Mouse (Mus musculus) MEL (cell line): ENCODE measurements around the gene Ovol3. TPM values are rescaled to one million over a fixed set of nuclear protein-coding genes. Genes with fewer than 3 reads are reported as not detected.

ENCODE experiments used
- DNase-seq: peaks from one replicate; pipeline ENCODE4 v3.0.0; 2011; ENCODE audit warnings: low read depth, low spot score
- H3K27ac ChIP-seq: 2 replicates; pipeline ENCODE4 v1.5.1; 2012; ENCODE audit warnings: low read depth, mild to moderate bottlenecking, control low read depth, low read length, moderate library complexity; ENCODE audit not compliant: control insufficient read depth
- H3K27me3 ChIP-seq, 2 experiments: fragments of 150-350 bp in 1 of 2; sonication (generic) in 1 of 2; 2 replicates each; pipeline ENCODE4 v1.6.1; 2012; ENCODE audit warnings: low read length in 2 of 2, mild to moderate bottlenecking in 2 of 2, improper control_type of control experiment in 1 of 2, moderate library complexity in 1 of 2; ENCODE audit not compliant: insufficient read depth in 2 of 2, control insufficient read depth in 1 of 2
- H3K36me3 ChIP-seq, 2 experiments: 2 replicates each; pipeline ENCODE4 v1.6.1; 2012 to 2014; ENCODE audit warnings: low read length in 2 of 2, improper control_type of control experiment in 1 of 2, inconsistent platforms in 1 of 2, mild to moderate bottlenecking in 1 of 2; ENCODE audit not compliant: insufficient read depth in 2 of 2, control insufficient read depth in 1 of 2
- H3K4me1 ChIP-seq, 2 experiments: fragments of 150-350 bp in 1 of 2; sonication (generic) in 1 of 2; 2 replicates each; pipeline ENCODE4 v1.6.1; 2012; ENCODE audit warnings: low read length in 2 of 2, improper control_type of control experiment in 1 of 2, mild to moderate bottlenecking in 1 of 2; ENCODE audit not compliant: insufficient read depth in 2 of 2, control insufficient read depth in 1 of 2
- H3K4me3 ChIP-seq, 2 experiments: fragments of 150-350 bp in 1 of 2; sonication (generic) in 1 of 2; 2 replicates each; pipeline ENCODE4 v1.5.1; 2012; ENCODE audit warnings: low read depth in 2 of 2, low read length in 2 of 2, mild to moderate bottlenecking in 2 of 2, moderate library complexity in 2 of 2, control low read depth in 1 of 2, improper control_type of control experiment in 1 of 2; ENCODE audit not compliant: control insufficient read depth in 1 of 2, insufficient read depth in 1 of 2
- H3K79me2 ChIP-seq: 2 replicates; pipeline ENCODE4 v1.6.1; 2012; ENCODE audit warnings: mild to moderate bottlenecking, low read length, moderate library complexity; ENCODE audit not compliant: control insufficient read depth, poor library complexity, insufficient read depth
- H3K9ac ChIP-seq: 2 replicates; pipeline ENCODE4 v1.6.1; 2012; ENCODE audit warnings: low read depth, mild to moderate bottlenecking, control low read depth, low read length, moderate library complexity; ENCODE audit not compliant: control insufficient read depth, poor library complexity, severe bottlenecking
- H3K9me3 ChIP-seq: fragments of 150-350 bp; sonication (generic); replicated peaks from 2 replicates; pipeline ENCODE4 v1.6.1; 2012; ENCODE audit warnings: mild to moderate bottlenecking, low read length, improper control_type of control experiment, moderate library complexity; ENCODE audit not compliant: insufficient read depth
- BHLHE40 ChIP-seq: IDR thresholded peaks from 2 replicates; pipeline ENCODE4 v1.6.1; 2012; ENCODE audit warnings: low read depth, mild to moderate bottlenecking, inconsistent platforms, low read length, improper control_type of control experiment, borderline replicate concordance
- CHD2 ChIP-seq: IDR thresholded peaks from 2 replicates; pipeline ENCODE4 v1.6.1; 2011; ENCODE audit warnings: low read length, improper control_type of control experiment
- E2F4 ChIP-seq: IDR thresholded peaks from 2 replicates; pipeline ENCODE4 v1.6.1; 2011; ENCODE audit warnings: low read depth, low read length, improper control_type of control experiment, borderline replicate concordance
- ELF1 ChIP-seq: IDR thresholded peaks from 2 replicates; pipeline ENCODE4 v1.6.1; 2014; ENCODE audit warnings: low read depth, mild to moderate bottlenecking, inconsistent platforms, low read length, improper control_type of control experiment, moderate library complexity
- EP300 ChIP-seq, 2 experiments: IDR thresholded peaks; 2 replicates each; pipeline ENCODE4 v1.6.1; 2011; ENCODE audit warnings: improper control_type of control experiment in 2 of 2, low read length in 2 of 2, low read depth in 1 of 2, mild to moderate bottlenecking in 1 of 2
- ETS1 ChIP-seq: IDR thresholded peaks from 2 replicates; pipeline ENCODE4 v1.6.1; 2012; ENCODE audit warnings: low read depth, mild to moderate bottlenecking, inconsistent platforms, low read length, improper control_type of control experiment, moderate library complexity
- GABPA ChIP-seq: IDR thresholded peaks from 2 replicates; pipeline ENCODE4 v1.6.1; 2012; ENCODE audit warnings: low read depth, mild to moderate bottlenecking, inconsistent platforms, low read length, improper control_type of control experiment, moderate library complexity
- GATA1 ChIP-seq: IDR thresholded peaks from 2 replicates; pipeline ENCODE4 v1.6.1; 2011; ENCODE audit warnings: low read depth, low read length, improper control_type of control experiment
- HCFC1 ChIP-seq: IDR thresholded peaks from 2 replicates; pipeline ENCODE4 v1.6.1; 2012; ENCODE audit warnings: low read depth, mild to moderate bottlenecking, inconsistent platforms, low read length, improper control_type of control experiment, moderate library complexity
- JUND ChIP-seq: IDR thresholded peaks from 2 replicates; pipeline ENCODE4 v1.6.1; 2011; ENCODE audit warnings: low read depth, mild to moderate bottlenecking, improper control_type of control experiment, low read length
- KAT2A ChIP-seq: conservative IDR thresholded peaks from 2 replicates; pipeline ENCODE4 v1.6.1; 2012; ENCODE audit warnings: low read depth, low read length, improper control_type of control experiment, inconsistent platforms
- MAFK ChIP-seq: IDR thresholded peaks from 2 replicates; pipeline ENCODE4 v1.6.1; 2011; ENCODE audit warnings: low read depth, mild to moderate bottlenecking, low read length, improper control_type of control experiment, borderline replicate concordance
- MAX ChIP-seq: IDR thresholded peaks from 2 replicates; pipeline ENCODE4 v1.6.1; 2011; ENCODE audit warnings: low read length, improper control_type of control experiment
- MEF2A ChIP-seq: IDR thresholded peaks from 2 replicates; pipeline ENCODE4 v1.6.1; 2014; ENCODE audit warnings: low read depth, mild to moderate bottlenecking, inconsistent platforms, low read length, improper control_type of control experiment; ENCODE audit not compliant: poor library complexity, insufficient replicate concordance, severe bottlenecking; ENCODE audit errors: extremely low read depth
- MXI1 ChIP-seq: IDR thresholded peaks from 2 replicates; pipeline ENCODE4 v1.6.1; 2011; ENCODE audit warnings: mild to moderate bottlenecking, low read depth, low read length, improper control_type of control experiment
- MYB ChIP-seq: IDR thresholded peaks from 2 replicates; pipeline ENCODE4 v1.6.1; 2011; ENCODE audit warnings: mild to moderate bottlenecking, low read depth, low read length, improper control_type of control experiment
- MYC ChIP-seq: IDR thresholded peaks from 2 replicates; pipeline ENCODE4 v1.6.1; 2011; ENCODE audit warnings: low read depth, mild to moderate bottlenecking, low read length, improper control_type of control experiment, moderate library complexity
- NRF1 ChIP-seq: IDR thresholded peaks from 2 replicates; pipeline ENCODE4 v1.6.1; 2014; ENCODE audit warnings: low read depth, mild to moderate bottlenecking, inconsistent platforms, low read length, improper control_type of control experiment, moderate library complexity; ENCODE audit not compliant: poor library complexity, insufficient read depth, severe bottlenecking
- POLR2A ChIP-seq, 2 experiments: IDR thresholded peaks; 2 replicates each; pipeline ENCODE4 v1.6.1; 2011 to 2012; ENCODE audit warnings: low read length in 2 of 2, mild to moderate bottlenecking in 2 of 2, control low read depth in 1 of 2, improper control_type of control experiment in 1 of 2, low read depth in 1 of 2, moderate library complexity in 1 of 2; ENCODE audit not compliant: control insufficient read depth in 1 of 2, insufficient read depth in 1 of 2, poor library complexity in 1 of 2
- POLR2AphosphoS5 ChIP-seq: IDR thresholded peaks from 2 replicates; pipeline ENCODE4 v1.6.1; 2012; ENCODE audit warnings: low read depth, borderline replicate concordance, mild to moderate bottlenecking, inconsistent platforms, low read length, moderate library complexity, mixed read lengths
- RCOR1 ChIP-seq: IDR thresholded peaks from 2 replicates; pipeline ENCODE4 v1.6.1; 2012; ENCODE audit warnings: low read depth, mild to moderate bottlenecking, inconsistent platforms, low read length, improper control_type of control experiment
- SMC3 ChIP-seq: IDR thresholded peaks from 2 replicates; pipeline ENCODE4 v1.6.1; 2011; ENCODE audit warnings: low read depth, low read length, improper control_type of control experiment
- TAL1 ChIP-seq: IDR thresholded peaks from 2 replicates; pipeline ENCODE4 v1.6.1; 2012; ENCODE audit warnings: mild to moderate bottlenecking, inconsistent platforms, low read length, moderate library complexity, mixed read lengths
- TBP ChIP-seq: IDR thresholded peaks from 2 replicates; pipeline ENCODE4 v1.8.0; 2011; ENCODE audit warnings: low read depth, low read length, improper control_type of control experiment
- TCF12 ChIP-seq: IDR thresholded peaks from 2 replicates; pipeline ENCODE4 v1.6.1; 2014; ENCODE audit warnings: low read depth, mild to moderate bottlenecking, inconsistent platforms, low read length, improper control_type of control experiment, moderate library complexity
- UBTF ChIP-seq: IDR thresholded peaks from 2 replicates; pipeline ENCODE4 v1.6.1; 2012; ENCODE audit warnings: low read depth, mild to moderate bottlenecking, inconsistent platforms, low read length, improper control_type of control experiment, moderate library complexity, borderline replicate concordance; ENCODE audit not compliant: insufficient read depth
- USF1 ChIP-seq: IDR thresholded peaks from 2 replicates; pipeline ENCODE4 v1.6.1; 2014; ENCODE audit warnings: low read depth, mild to moderate bottlenecking, inconsistent platforms, low read length, improper control_type of control experiment, moderate library complexity
- USF2 ChIP-seq, 2 experiments: IDR thresholded peaks; 2 replicates each; pipeline ENCODE4 v1.6.1; 2011 to 2012; ENCODE audit warnings: improper control_type of control experiment in 2 of 2, low read length in 2 of 2, borderline replicate concordance in 1 of 2, inconsistent platforms in 1 of 2, low read depth in 1 of 2, mild to moderate bottlenecking in 1 of 2; ENCODE audit not compliant: insufficient read depth in 1 of 2
- ZKSCAN1 ChIP-seq: IDR thresholded peaks from 2 replicates; pipeline ENCODE4 v1.6.1; 2012; ENCODE audit warnings: low read depth, mild to moderate bottlenecking, inconsistent platforms, low read length, improper control_type of control experiment, moderate library complexity
- ZMIZ1 ChIP-seq: IDR thresholded peaks from 2 replicates; pipeline ENCODE4 v1.6.1; 2012; ENCODE audit warnings: low read depth, mild to moderate bottlenecking, inconsistent platforms, low read length, improper control_type of control experiment, moderate library complexity
- polyA plus RNA-seq, 2 experiments: library from polyadenylated mRNA; stranded (reverse) in 1 of 2; unstranded in 1 of 2; fragments of >175 nt in 1 of 2; fragments of >200 nt in 1 of 2; gene quantifications; 2 replicates each; pipeline versions ENCODE4 v1.2.1 to v1.2.4; 2012; ENCODE audit warnings: low replicate concordance in 2 of 2, low read depth in 1 of 2; ENCODE audit not compliant: insufficient read length in 2 of 2, insufficient read depth in 1 of 2, missing spikeins in 1 of 2
- total RNA-seq: library from RNA; depleted of rRNA; stranded (reverse); fragments of 300-350 nt; gene quantifications from 2 replicates; pipeline ENCODE4 v1.2.3, GENCODE M21; 2012

Gene Ovol3
- total and polyA plus RNA-seq, 3 experiments: 0.17 TPM; not detected in 2

DNA sequence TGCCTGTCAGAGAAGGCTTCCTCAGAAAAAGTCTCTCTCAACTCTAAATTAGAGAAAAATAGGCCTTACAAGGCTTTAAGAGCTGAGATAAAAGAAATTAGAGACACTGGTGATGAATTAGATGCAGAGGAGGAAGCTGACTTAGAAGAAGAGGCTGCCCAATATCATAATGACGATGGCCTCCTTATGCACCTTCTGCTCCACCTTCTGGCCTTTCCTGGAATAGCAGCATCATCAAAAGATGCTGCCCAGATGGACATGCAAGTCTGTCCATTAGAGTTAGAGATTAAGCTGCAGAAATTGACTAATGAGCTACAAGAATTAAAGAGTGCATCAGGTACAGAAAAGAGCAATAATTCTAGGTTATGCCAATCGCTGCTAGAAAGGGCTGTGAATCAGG is 30.1 kb downstream of the Ovol3 start (continued):
- TF ChIP-seq USF2 (IDR thresholded peaks at IDR 0.05; ENCODE audit: borderline replicate concordance in 1 of 2, insufficient read depth in 1 of 2, low read depth in 1 of 2, low read length in 2 of 2) (no peak), GATA1 (no peak), MAFK (no peak), SMC3 (peak; percentile 88), JUND (no peak), TBP (no peak), RCOR1 (no peak), POLR2A (IDR thresholded peaks at IDR 0.05; ENCODE audit: control insufficient read depth in 1 of 2, insufficient read depth in 1 of 2, low read depth in 1 of 2, low read length in 2 of 2, poor library complexity in 1 of 2) (no peak), E2F4 (no peak)

DNA sequence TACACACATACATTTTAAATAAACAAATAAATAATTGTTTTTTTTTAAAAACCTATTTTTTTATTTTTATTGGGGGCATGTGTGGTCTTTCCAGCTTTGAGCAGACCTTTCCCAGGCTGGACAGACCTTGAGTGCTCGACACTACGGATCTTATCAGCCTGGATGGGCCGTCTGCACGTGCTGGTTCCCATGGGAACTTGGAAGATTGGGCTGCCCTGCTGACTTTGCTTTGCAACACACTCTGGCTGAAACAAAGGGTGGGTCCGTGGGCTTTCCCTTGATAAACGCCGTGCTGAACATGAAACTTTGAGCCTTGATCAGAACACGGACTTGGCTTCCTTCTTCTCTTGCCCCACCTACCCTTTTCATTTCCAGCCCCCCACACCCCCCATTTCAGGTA is 31.1 kb downstream of the Ovol3 start:
- no peaks in the 10 kb centered on the region for H3K9me3 ChIP-seq
- no peaks in the 10 kb centered on the region for H3K79me2 ChIP-seq
- peaks cover 0 to 2% of the 10 kb centered on the region in 2 experiments; a peak in 2 of 4 replicates for H3K27me3 ChIP-seq
- H3K4me1 ChIP-seq: peaks cover 0 to 4% of the 10 kb centered on the region in 2 experiments; a peak in 1 of 4 replicates
- no peak for TF ChIP-seq E2F4
- TF ChIP-seq ETS1: no peak
- no peak for TF ChIP-seq SMC3
- TF ChIP-seq TCF12: no peak
- 0 out of 2 replicates have a peak, but pooled peaks have one; percentile 26 for TF ChIP-seq RCOR1
- peak; percentile 65; the same call in 1 of the 2 replicates for TF ChIP-seq GATA1
- no peak for TF ChIP-seq UBTF
- TF ChIP-seq HCFC1: no peak
- TF ChIP-seq MYC: peak; percentile 76
- TF ChIP-seq ZMIZ1: no peak
- TF ChIP-seq NRF1: no peak
- no peak for TF ChIP-seq USF2 (IDR thresholded peaks at IDR 0.05; ENCODE audit: borderline replicate concordance in 1 of 2, insufficient read depth in 1 of 2, low read depth in 1 of 2, low read length in 2 of 2)
- no peak for TF ChIP-seq MEF2A
- TF ChIP-seq JUND: no peak
- no peak for TF ChIP-seq POLR2AphosphoS5
- TF ChIP-seq MAX: peak; percentile 76
- TF ChIP-seq CHD2: no peak
- no peak for TF ChIP-seq TAL1
- peak; percentile 94 for TF ChIP-seq MXI1
- no peak for TF ChIP-seq GABPA
- TF ChIP-seq POLR2A (IDR thresholded peaks at IDR 0.05; ENCODE audit: control insufficient read depth in 1 of 2, insufficient read depth in 1 of 2, low read depth in 1 of 2, low read length in 2 of 2, poor library complexity in 1 of 2): no peak
- TF ChIP-seq USF1: peak; percentile 66; the same call in 1 of the 2 replicates
- no peak for TF ChIP-seq EP300 (IDR thresholded peaks at IDR 0.05; ENCODE audit: low read depth in 1 of 2, low read length in 2 of 2)
- TF ChIP-seq BHLHE40: peak; percentile 99
- no peak for TF ChIP-seq KAT2A
- TF ChIP-seq ZKSCAN1: no peak
- no peak for TF ChIP-seq ELF1
- no peak for TF ChIP-seq MYB
- TF ChIP-seq TBP: no peak
- H3K36me3 ChIP-seq: peaks cover 0 to 3% of the 10 kb centered on the region in 2 experiments; a peak in 1 of 4 replicates
- peak overlapping the region; percentile 24; the same call in 1 of the 2 replicates for H3K27ac ChIP-seq
- peak; percentile 63 for DNase-seq
- peak overlapping the region; percentile 75 for H3K9ac ChIP-seq
- peak overlapping the region; percentile 82 to 90 for H3K4me3 ChIP-seq
